Mouse (Mus musculus) heart, adult 2 months (tissue): ENCODE results near the gene Zdhhc7.

Source experiments
- CTCF ChIP-seq: fragments of 200-600 bp; IDR thresholded peaks from 2 replicates; pipeline ENCODE4 v1.8.1; 2022; ENCODE audit warnings: antibody characterized with exemption, mild to moderate bottlenecking, moderate library complexity
- EP300 ChIP-seq: fragments of 200-500 bp; IDR thresholded peaks from 2 replicates; pipeline ENCODE4 v1.6.1; 2011; ENCODE audit warnings: low read depth, low read length, control low read depth; ENCODE audit not compliant: insufficient read depth
- POLR2A ChIP-seq: fragments of 200-500 bp; IDR thresholded peaks from 2 replicates; pipeline ENCODE4 v1.6.1; 2011; ENCODE audit warnings: mild to moderate bottlenecking, low read depth, low read length, control low read depth; ENCODE audit not compliant: insufficient read depth

GRCm38 (mm10) chr8:120118847-120119246 lies 17.6 kb upstream of the Zdhhc7 start:
- TF ChIP-seq CTCF (no peak), EP300 (no peak), POLR2A (no peak)
